Mouse (Mus musculus) retina, embryonic 14.5 days (tissue): ENCODE results near the gene Kcnv2.

ENCODE experiments used
- DNase-seq: peaks from one replicate; pipeline ENCODE4 v3.0.0-alpha.2; 2015; ENCODE audit warnings: low spot score

Kcnv2 gene

GRCm38 (mm10) chr19:27322281-27322680 is at the start of gene Kcnv2:
Gene Kcnv2, plus strand, starts transcription at chr19:27322588.
- DNase-seq: peak; percentile 13

- DNase-seq: no peak
Measured at GRCm38 (mm10) chr19:27273385-27273784, 49.0 kb upstream of the Kcnv2 start.

GRCm38 (mm10) chr19:27274382-27274781 is 48.0 kb upstream of the Kcnv2 start:
- DNase-seq: no peak

- DNase-seq: no peak
Measured at GRCm38 (mm10) chr19:27279174-27279573, 43.2 kb upstream of the Kcnv2 start.

- no peak for DNase-seq
Measured at GRCm38 (mm10) chr19:27310039-27310438, 12.3 kb upstream of the Kcnv2 start.

- DNase-seq: no peak
Measured at GRCm38 (mm10) chr19:27311311-27311710, 11.1 kb upstream of the Kcnv2 start.

GRCm38 (mm10) chr19:27312266-27313079 is 9.9 kb upstream of the Kcnv2 start:
- no peak for DNase-seq

- DNase-seq: no peak
Measured at GRCm38 (mm10) chr19:27313080-27313413, 9.3 kb upstream of the Kcnv2 start.

- no peak for DNase-seq
Measured at GRCm38 (mm10) chr19:27316313-27317258, 5.8 kb upstream of the Kcnv2 start.

- DNase-seq: peak; percentile 28
Measured at GRCm38 (mm10) chr19:27317337-27317736, 5.1 kb upstream of the Kcnv2 start.

- DNase-seq: no peak
Measured at GRCm38 (mm10) chr19:27322911-27323627, 681 bp downstream of the Kcnv2 start.

GRCm38 (mm10) chr19:27325558-27325957 is 3.2 kb downstream of the Kcnv2 start:
- DNase-seq: no peak

GRCm38 (mm10) chr19:27327569-27327968 is 5.2 kb downstream of the Kcnv2 start:
- no peak for DNase-seq

- no peak for DNase-seq
Measured at GRCm38 (mm10) chr19:27328166-27328565, 5.8 kb downstream of the Kcnv2 start.

- DNase-seq: no peak
Measured at GRCm38 (mm10) chr19:27328644-27329043, 6.3 kb downstream of the Kcnv2 start.

- peak; percentile 21 for DNase-seq
Measured at GRCm38 (mm10) chr19:27332207-27332794, 9.9 kb downstream of the Kcnv2 start.

- no peak for DNase-seq
Measured at GRCm38 (mm10) chr19:27336126-27336917, 13.9 kb downstream of the Kcnv2 start.

- no peak for DNase-seq
Measured at GRCm38 (mm10) chr19:27346501-27346900, 24.1 kb downstream of the Kcnv2 start.

GRCm38 (mm10) chr19:27351700-27352099 is 29.3 kb downstream of the Kcnv2 start:
- no peak for DNase-seq

GRCm38 (mm10) chr19:27360381-27360780 is 38.0 kb downstream of the Kcnv2 start:
- DNase-seq: no peak

- DNase-seq: no peak
Measured at GRCm38 (mm10) chr19:27363891-27364290, 41.5 kb downstream of the Kcnv2 start.
